Mouse (Mus musculus) adrenal gland, postnatal 4 days (tissue): ENCODE data around the gene Crtc1. TPM values are rescaled to one million over a fixed set of nuclear protein-coding genes. Genes with fewer than 3 reads are reported as not detected.

Experiments
- DNase-seq, 2 experiments: peaks; one replicate each; pipeline ENCODE4 v3.0.0; 2021 to 2022; ENCODE audit warnings: low spot score in 2 of 2, mixed read lengths in 2 of 2
- total RNA-seq, 2 experiments: library from RNA; stranded (reverse); gene quantifications; 2 replicates each; pipeline ENCODE4 v1.2.3; 2021

The Crtc1 gene
- total RNA-seq, 2 experiments from 2014 or later: 33.2 to 34.5 TPM

GRCm38 (mm10) chr8:70394269-70394998 lies 44.9 kb downstream of the Crtc1 start:
- no peak for DNase-seq

GRCm38 (mm10) chr8:70393087-70393486 lies 46.3 kb downstream of the Crtc1 start:
- no peak for DNase-seq

GRCm38 (mm10) chr8:70389678-70390077 lies 49.7 kb downstream of the Crtc1 start:
- DNase-seq: no peak

- DNase-seq: peak in 1 of 2 experiments; percentile 52
Observed at GRCm38 (mm10) chr8:70383287-70383686, 56.1 kb downstream of the Crtc1 start.

- DNase-seq: no peak
Observed at GRCm38 (mm10) chr8:70380069-70380468, 59.3 kb downstream of the Crtc1 start.

GRCm38 (mm10) chr8:70377049-70377448 lies 62.3 kb downstream of the Crtc1 start:
- no peak for DNase-seq

- no peak for DNase-seq
Observed at GRCm38 (mm10) chr8:70376275-70376741, 63.1 kb downstream of the Crtc1 start.

GRCm38 (mm10) chr8:70375212-70375859 lies 64.0 kb downstream of the Crtc1 start:
- no peak for DNase-seq

GRCm38 (mm10) chr8:70374318-70374927 lies 65.0 kb downstream of the Crtc1 start:
- DNase-seq: peak; percentile 54 to 61

- DNase-seq: no peak
Observed at GRCm38 (mm10) chr8:70373397-70374317, 65.7 kb downstream of the Crtc1 start, which contains the start of gene Comp. Comp (plus strand) TSS chr8:70373558.

GRCm38 (mm10) chr8:70371951-70372350 lies 67.4 kb downstream of the Crtc1 start:
- DNase-seq: no peak

- DNase-seq: no peak
Observed at GRCm38 (mm10) chr8:70370476-70370875, 68.9 kb downstream of the Crtc1 start.

- no peak for DNase-seq
Observed at GRCm38 (mm10) chr8:70366588-70366987, 72.8 kb downstream of the Crtc1 start.

- DNase-seq: no peak
Observed at GRCm38 (mm10) chr8:70364066-70364465, 75.3 kb downstream of the Crtc1 start.

- no peak for DNase-seq
Observed at GRCm38 (mm10) chr8:70361484-70362032, 77.8 kb downstream of the Crtc1 start.

GRCm38 (mm10) chr8:70360769-70361168 lies 78.6 kb downstream of the Crtc1 start:
- no peak for DNase-seq

GRCm38 (mm10) chr8:70359411-70359810 lies 80.0 kb downstream of the Crtc1 start:
- DNase-seq: no peak

GRCm38 (mm10) chr8:70356111-70356510 lies 83.3 kb downstream of the Crtc1 start:
- DNase-seq: no peak

- no peak for DNase-seq
Observed at GRCm38 (mm10) chr8:70354004-70354403, 85.4 kb downstream of the Crtc1 start.

- DNase-seq: peak; percentile 99 to 100
Observed at GRCm38 (mm10) chr8:70353194-70353817, 86.1 kb downstream of the Crtc1 start, which contains the start of gene Upf1. Upf1 (minus strand) TSS chr8:70353278.
